Mouse (Mus musculus): ENCODE measurements around the gene Slc16a10.
"Not testable (repeated sequence)": the region's sequence is repeated elsewhere in the genome, so short reads cannot be mapped to it uniquely, and the experiment has no call there.

Slc16a10 gene

GRCm38 (mm10) chr10:40028091-40028490 lies 114.0 kb downstream of the Slc16a10 start:
- DNase-seq (ENCODE audit: extremely low spot score, low read depth, low spot score), result no peak

DNA sequence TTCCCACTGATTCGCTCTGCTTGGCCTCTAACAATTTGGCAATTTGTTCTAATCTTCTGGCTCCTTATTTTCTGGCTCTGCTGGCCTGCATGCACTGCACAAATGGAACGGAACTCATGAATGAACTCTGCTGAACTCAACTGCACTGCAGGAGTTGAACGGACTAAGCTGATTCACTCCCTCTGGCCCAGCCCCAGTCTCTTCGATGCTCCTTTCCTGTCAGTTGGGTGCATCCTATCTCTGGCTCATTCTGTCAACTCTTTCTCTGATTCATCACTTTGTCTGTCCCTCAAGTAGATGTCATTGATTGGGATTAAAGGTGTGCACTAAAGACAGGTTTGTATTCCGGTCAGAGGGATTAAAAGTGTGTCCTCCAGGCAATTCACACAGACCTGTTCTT lies 115.5 kb downstream of the Slc16a10 start:
- DNase-seq (ENCODE audit: extremely low spot score, low read depth, low spot score), result no peak

DNA sequence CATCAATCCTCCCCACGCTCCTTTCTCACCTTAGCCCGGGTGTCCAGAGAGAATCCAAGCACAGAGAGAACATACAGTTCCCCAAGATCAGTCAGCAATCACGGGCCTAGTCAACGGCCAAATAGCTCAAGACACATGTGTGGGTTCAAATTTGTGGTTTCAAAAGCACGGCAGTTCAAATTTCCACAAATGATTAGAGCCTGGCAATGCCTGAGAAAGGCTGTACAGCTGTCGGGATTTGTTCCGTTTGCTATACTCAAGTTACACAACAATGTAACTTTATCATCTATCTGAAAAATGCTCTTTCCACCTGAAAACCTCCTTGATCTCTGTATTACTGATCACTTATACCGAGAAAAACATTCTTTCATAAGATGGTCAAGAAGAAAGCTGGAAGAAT lies 116.5 kb downstream of the Slc16a10 start:
- DNase-seq (ENCODE audit: extremely low spot score, low read depth, low spot score), result no peak

GRCm38 (mm10) chr10:40024554-40025428 lies 117.3 kb downstream of the Slc16a10 start, which contains the start of gene Mfsd4b1:
TSS of gene Mfsd4b1 (minus strand) at chr10:40025268.
- DNase-seq (ENCODE audit: extremely low spot score, low read depth, low spot score), result peak; percentile 85

- DNase-seq (ENCODE audit: extremely low spot score, low read depth, low spot score), result no peak
Measured at GRCm38 (mm10) chr10:40020401-40020800, 121.7 kb downstream of the Slc16a10 start.

DNA sequence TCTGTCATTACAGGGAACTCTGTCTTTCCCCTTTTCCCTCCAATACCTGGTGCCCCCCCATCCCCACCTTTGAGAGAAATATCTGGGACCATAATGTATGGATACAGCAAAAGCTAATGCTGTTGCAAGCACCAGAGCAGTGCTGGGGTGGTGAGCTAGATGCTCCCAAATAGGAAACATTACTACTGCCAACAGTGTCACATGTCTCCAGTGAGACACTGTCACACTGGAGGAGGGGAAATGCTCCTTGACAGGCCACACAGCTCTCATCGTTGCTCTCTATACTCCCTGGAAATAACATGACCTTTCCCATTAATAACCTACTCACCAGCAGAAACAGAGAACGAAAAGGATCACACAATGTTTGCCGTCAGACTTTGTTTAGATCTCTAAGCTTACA lies 122.6 kb downstream of the Slc16a10 start:
- no peak for DNase-seq (ENCODE audit: extremely low spot score, low read depth, low spot score)

GRCm38 (mm10) chr10:40018261-40018860 lies 123.7 kb downstream of the Slc16a10 start:
- DNase-seq (ENCODE audit: extremely low spot score, low read depth, low spot score), result no peak

- no peak for DNase-seq (ENCODE audit: extremely low spot score, low read depth, low spot score)
Measured at GRCm38 (mm10) chr10:40009591-40009990, 132.5 kb downstream of the Slc16a10 start.

GRCm38 (mm10) chr10:40008847-40009246 lies 133.2 kb downstream of the Slc16a10 start:
- not testable (repeated sequence) for DNase-seq (ENCODE audit: extremely low spot score, low read depth, low spot score)

GRCm38 (mm10) chr10:40007953-40008352 lies 134.1 kb downstream of the Slc16a10 start:
- no peak for DNase-seq (ENCODE audit: extremely low spot score, low read depth, low spot score)

DNA sequence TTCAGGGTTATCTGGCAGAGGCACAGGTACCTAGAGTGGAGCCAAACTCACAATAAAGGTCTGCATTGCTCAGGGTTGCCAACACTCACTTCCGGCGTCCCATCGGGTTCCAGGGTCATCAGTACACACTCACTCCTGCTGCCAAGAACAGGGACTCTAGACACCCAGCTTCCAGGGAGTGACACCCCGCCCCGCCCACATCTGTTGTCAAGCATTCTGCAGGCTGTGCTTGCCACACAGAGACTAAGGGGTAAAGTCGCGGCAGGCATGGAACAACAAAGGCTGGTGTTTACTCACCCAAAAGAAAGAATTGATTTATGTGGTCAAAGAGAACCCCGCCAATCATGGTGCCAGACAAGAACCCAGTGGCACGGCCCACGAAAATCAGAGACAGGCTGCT lies 135.1 kb downstream of the Slc16a10 start:
- DNase-seq (ENCODE audit: extremely low spot score, low read depth, low spot score), result no peak

GRCm38 (mm10) chr10:40000746-40001145 lies 141.3 kb downstream of the Slc16a10 start:
- DNase-seq (ENCODE audit: extremely low spot score, low read depth, low spot score), result no peak

GRCm38 (mm10) chr10:39991155-39991554 lies 150.9 kb downstream of the Slc16a10 start:
- DNase-seq (ENCODE audit: extremely low spot score, low read depth, low spot score), result no peak

DNA sequence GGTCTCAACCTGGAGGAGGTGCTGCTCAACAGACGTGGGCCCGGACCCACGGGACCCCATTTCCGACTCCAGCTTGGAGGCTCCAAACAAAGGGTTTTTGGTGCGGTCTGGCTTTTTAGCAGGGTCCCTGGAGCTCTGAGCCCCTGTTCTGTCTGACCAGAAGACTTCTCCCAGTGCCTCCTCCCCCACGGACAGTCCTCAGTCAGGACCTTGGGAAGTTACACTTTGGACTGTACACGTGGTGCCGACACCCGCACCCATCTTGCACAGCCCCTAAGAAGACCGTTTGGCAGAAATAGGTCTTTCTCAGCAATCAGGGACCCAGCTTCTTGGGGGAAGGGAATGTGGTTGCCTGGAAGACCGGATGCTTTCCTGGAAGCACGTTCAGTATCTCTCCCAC lies 155.6 kb downstream of the Slc16a10 start, which contains the start of gene Mfsd4b5:
Gene Mfsd4b5, minus strand, starts transcription at position 181 of the 400 bp plus-strand sequence.
- DNase-seq (ENCODE audit: extremely low spot score, low read depth, low spot score), result no peak
